Mouse (Mus musculus) brain, adult 2 months (tissue): ENCODE data around the gene Cldn34b2.
"Not testable (repeated sequence)": the region's sequence is repeated elsewhere in the genome, so short reads cannot be mapped to it uniquely, and the experiment has no call there.

Source experiments
- DNase-seq: peaks from one replicate; pipeline ENCODE4 v3.0.0; 2011; ENCODE audit warnings: low read depth, low spot score

The Cldn34b2 gene

DNA sequence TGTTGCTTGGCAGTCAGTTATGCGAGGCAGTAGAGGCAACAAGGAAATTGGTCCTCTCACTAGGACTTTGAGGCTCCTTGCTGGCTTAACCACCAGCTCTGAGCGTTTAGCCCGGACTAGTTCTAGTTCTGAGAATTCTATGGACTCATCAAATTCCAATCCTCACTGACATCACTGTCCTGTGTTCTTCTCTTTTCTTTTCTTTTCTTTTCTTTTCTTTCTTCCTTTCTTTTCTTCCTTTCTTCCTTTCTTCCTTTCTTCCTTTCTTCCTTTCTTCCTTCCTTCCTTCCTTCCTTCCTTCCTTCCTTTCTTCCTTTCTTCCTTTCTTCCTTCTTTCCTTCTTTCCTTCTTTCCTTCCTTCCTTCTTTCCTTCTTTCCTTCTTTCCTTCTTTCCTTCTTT is at the start of gene Cldn34b2:
TSS of gene Cldn34b2 (minus strand) at position 101 of the 400 bp plus-strand sequence.
- DNase-seq = not testable (repeated sequence)

DNA sequence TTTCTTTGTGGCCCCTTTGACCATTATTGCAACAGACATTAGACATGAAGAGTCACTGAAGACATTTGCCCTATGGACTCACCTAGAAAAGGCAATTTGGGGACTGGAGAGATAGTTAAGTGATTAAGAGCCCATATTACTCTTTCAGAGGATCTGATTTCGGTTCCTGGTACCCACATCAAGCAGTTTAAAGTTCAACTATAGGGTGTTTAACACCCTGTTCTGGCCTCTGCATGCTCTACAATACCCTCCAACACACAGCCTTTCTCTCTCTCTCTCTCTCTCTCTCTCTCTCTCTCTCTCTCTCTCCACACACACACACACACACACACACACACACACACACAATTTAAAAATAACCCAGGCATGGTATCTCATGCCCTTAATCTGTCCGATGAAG is 49.4 kb upstream of the Cldn34b2 start:
- no peak for DNase-seq

GRCm38 (mm10) chrX:155177230-155177629 is 49.0 kb upstream of the Cldn34b2 start:
- peak; percentile 16 for DNase-seq

DNA sequence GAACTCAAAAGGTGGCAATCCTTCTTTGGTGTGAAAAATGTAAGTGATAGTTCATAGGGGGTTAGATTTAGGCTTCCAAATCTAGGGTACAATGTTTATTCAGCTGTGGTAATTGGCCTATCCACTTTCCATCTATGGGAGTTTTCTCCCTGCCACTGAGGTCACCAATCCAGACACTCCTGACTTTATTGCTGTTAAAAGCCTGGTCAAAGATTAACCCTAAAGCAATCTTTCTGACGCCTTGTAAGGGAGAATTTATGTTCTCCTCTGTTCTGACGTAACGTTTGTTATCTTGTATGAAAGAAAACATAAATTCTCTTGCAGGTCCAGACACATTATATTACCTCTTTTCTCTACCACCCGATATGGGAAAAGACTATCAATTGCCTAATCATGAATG is 47.4 kb upstream of the Cldn34b2 start:
- no peak for DNase-seq

DNA sequence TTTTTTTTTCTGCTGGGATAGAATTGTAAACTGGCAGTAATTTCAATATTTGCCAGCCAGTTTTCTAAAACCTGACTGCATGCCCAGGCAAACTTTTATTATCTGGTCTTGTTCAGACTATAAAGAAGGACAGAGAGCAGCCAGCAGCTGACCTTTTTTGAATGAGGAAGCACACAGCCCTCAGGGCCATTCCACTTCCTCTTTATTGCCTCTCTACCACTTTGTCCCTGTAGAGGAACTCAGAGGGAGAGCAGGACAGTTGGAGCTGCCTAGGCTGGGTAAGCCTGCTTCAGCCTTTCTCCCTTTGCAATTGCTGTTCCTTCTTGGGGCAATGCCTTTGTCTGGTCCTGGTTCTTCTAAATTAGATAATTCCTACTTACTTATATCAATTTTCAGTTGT is 44.1 kb upstream of the Cldn34b2 start:
- peak; percentile 7 for DNase-seq

DNA sequence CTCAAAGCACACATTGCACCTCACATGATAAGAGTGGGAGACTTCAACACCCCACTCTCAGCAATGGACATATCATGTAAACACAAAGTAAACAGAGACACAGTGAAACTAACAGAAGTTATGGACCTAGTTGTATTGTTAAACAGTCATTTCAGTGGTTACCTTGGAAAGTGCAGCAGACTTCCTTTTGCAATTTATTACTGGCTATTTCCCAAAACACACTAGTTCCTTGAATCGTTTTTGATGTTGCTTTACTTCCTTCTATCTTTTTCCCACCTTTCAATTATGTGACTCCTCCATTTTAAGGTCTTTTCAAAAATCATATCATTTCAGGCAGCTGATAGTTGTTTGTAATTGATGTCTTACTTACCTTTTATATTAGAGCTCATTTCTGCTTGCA is 43.5 kb upstream of the Cldn34b2 start:
- DNase-seq = no peak

DNA sequence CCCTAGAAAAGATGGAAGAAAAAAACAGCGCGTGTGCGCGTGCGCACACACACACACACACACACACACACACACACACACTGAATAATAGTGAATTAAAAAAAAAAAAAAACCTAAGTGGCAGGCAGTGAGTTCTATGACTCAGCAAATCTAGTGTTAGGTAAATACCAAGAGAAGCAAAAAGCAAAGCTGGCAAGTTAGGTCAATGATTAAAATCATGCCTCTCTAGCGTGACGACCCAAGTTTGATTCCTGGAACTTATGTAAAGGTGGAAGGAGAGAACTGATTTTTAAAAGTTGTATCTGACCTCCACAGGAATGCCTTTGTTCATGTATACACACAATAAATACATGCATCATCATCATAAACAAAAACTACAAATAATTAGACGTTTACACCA is 41.7 kb upstream of the Cldn34b2 start:
- no peak for DNase-seq

- DNase-seq = no peak
Observed at GRCm38 (mm10) chrX:155167667-155168066, 39.5 kb upstream of the Cldn34b2 start.

GRCm38 (mm10) chrX:155166313-155166712 is 38.1 kb upstream of the Cldn34b2 start:
- no peak for DNase-seq

GRCm38 (mm10) chrX:155163553-155163952 is 35.3 kb upstream of the Cldn34b2 start:
- DNase-seq = no peak

DNA sequence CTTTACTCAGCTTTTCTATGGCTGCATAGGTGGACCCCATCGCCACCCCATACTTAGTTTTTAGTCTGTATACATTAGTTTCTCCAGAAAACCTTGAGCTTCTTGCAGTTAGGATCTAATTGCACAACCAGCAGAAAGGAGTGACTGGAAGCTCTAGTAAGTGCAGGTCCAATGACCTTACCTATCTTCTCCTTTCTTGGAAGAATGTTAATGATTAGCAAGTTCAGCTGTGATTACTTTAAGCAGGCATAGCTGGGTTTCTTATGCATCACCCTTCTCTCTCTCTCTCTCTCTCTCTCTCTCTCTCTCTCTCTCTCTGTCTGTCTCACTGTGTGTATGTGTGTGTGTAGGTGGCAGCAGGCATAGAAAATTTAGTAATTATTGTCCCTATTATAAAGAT is 23.7 kb upstream of the Cldn34b2 start:
- DNase-seq = no peak

- DNase-seq = peak; percentile 67
Observed at GRCm38 (mm10) chrX:155144718-155145117, 16.5 kb upstream of the Cldn34b2 start.

DNA sequence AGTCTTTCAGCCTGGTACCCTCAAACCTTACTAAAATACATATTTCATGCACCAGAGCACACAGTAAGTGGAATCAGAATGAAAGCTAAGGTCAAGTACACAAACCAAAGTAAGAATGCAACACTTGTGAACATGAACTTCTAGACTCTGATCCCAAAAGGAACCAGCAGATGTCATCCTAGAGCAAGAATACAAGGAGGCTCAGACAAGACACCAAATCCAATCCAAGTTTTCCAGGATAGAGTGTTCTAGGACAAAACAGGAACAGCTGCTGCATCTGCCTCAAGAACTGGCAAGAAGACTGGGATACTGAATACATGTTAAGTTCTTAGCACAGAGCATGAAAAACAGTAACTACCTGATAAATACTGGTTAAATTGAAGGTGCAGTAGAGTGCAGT is 30.2 kb downstream of the Cldn34b2 start:
- peak; percentile 26 for DNase-seq

DNA sequence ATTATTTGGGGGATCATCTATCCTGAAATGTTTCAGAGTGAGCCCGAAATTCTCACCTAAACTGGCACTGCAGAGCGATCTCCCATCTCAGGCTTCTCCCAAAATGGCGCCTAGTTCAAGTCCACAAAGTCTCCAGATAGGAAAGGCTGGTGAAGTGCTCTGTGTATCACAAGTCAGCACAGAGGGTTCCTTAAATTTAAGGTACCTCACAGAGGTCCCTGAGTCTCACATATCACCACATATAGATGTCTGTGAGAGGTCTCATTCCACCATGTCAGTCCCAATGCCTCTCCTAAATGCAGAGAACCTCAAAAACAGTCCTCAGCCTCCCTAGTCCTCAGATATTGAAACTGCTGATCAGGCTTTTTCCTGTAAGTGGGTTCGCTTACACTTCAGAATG is 34.6 kb downstream of the Cldn34b2 start, which contains the start of gene Magea2:
TSS of gene Magea2 (minus strand) at position 101 of the 400 bp plus-strand sequence.
- not testable (repeated sequence) for DNase-seq

- DNase-seq = not testable (repeated sequence)
Observed at GRCm38 (mm10) chrX:155089693-155090092, 38.5 kb downstream of the Cldn34b2 start, which contains the start of gene Magea1. Gene Magea1, minus strand, starts transcription at chrX:155089793.
